Mouse (Mus musculus): ENCODE measurements at regions not wholly inside any gene's neighbourhood (a gene's known extent, or its start where the extent isn't known, plus 50 kb on each side); places are given as distances from the start of the nearest gene placed in this dataset.

GRCm38 (mm10) chr7:68988061-68988460 is 239.0 kb upstream of the Arrdc4 start:
- no peak for ATAC-seq
- no peak for TF ChIP-seq CTCF (IDR thresholded peaks at IDR 0.05; ENCODE audit: low read depth)
- Histone ChIP-seq H3K36me3 (ENCODE audit: insufficient read depth, low read length) (no peaks in the 10 kb centered on the region), H3K27ac (no peak overlapping the region), H3K4me1 (ENCODE audit: insufficient read depth, low read length) (no peaks in the 10 kb centered on the region), H3K9ac (replicated peaks; ENCODE audit: low read length) (no peak overlapping the region), H3K27me3 (ENCODE audit: insufficient read depth, low read length) (no peaks in the 10 kb centered on the region), H3K9me3 (ENCODE audit: low read length) (no peaks in the 10 kb centered on the region), H3K4me3 (ENCODE audit: low read length) (no peak overlapping the region), H3K4me2 (ENCODE audit: low read depth, low read length) (no peak overlapping the region)
- DNase-seq (ENCODE audit: low spot score) = no peak
- 89% methylated on average over 4 of the region's 4 CpGs for WGBS

DNA sequence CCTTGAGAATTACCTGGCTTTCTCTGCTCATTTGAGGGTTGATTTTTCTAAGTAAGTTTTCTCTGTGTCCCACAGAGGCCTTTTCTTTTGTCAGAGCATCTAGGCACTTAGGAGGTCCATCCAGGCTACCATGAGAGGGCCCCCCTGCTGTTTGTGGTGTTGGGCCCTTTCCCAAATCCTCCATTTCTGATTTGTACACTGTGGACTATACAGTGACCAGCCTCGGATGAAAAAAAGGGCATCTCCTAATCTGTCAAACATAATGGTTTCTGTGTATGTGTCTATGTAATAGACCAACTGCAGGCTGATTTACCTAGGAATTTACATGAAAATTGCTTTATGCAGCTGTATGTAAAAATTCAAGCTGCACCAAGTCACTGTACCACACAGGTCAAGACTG is 234.9 kb upstream of the Arrdc4 start:
- Histone ChIP-seq H3K9me3 (ENCODE audit: low read length) (no peaks in the 10 kb centered on the region), H3K4me2 (ENCODE audit: low read depth, low read length) (no peak overlapping the region), H3K4me1 (ENCODE audit: insufficient read depth, low read length) (no peaks in the 10 kb centered on the region), H3K27me3 (ENCODE audit: insufficient read depth, low read length) (no peaks in the 10 kb centered on the region), H3K9ac (replicated peaks; ENCODE audit: low read length) (no peak overlapping the region), H3K4me3 (ENCODE audit: low read length) (no peak overlapping the region), H3K27ac (no peak overlapping the region), H3K36me3 (ENCODE audit: insufficient read depth, low read length) (no peaks in the 10 kb centered on the region)
- no peak for TF ChIP-seq CTCF (IDR thresholded peaks at IDR 0.05; ENCODE audit: low read depth)
- ATAC-seq (no peak), DNase-seq (ENCODE audit: low spot score) (no peak)
- 25% methylated on average over 1 of the region's 1 CpGs for WGBS

DNA sequence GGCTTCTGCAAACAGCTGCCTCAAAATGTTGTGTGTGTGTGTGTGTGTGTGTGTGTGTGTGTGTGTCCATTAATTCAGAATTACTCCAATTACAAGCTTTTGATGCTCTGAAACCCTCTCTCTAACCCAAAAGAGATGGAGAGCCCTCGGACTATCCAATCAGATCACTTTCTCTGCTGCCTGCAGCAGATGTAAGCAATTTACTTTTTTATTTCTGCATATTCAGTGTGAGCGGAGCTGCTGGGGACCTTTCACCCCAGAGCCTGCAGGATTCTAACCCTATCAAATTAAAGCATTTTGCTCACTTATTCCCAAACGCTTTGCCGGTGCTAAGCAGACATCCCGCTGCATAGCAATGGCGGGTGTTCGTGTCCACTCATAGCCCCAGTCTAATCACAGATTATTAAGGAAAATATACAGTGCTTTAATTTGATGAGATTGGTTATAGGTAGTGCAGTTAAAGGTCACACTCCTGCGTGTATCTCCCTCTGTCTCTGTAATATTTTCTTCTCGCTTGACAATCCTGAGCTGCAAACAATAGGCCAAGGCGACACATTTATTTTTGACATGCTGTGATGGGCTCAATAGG is 234.0 kb upstream of the Arrdc4 start:
- no peak for ATAC-seq
- no peak overlapping the region for H3K4me3 ChIP-seq (ENCODE audit: low read length)
- no peak for DNase-seq (ENCODE audit: low spot score)
- H3K4me2 ChIP-seq (ENCODE audit: low read depth, low read length) = no peak overlapping the region
- H3K27ac ChIP-seq = no peak overlapping the region
- no peak for TF ChIP-seq CTCF (IDR thresholded peaks at IDR 0.05; ENCODE audit: low read depth)
- no peaks in the 10 kb centered on the region for H3K9me3 ChIP-seq (ENCODE audit: low read length)
- 68% methylated on average over 10 of the region's 10 CpGs for WGBS
- no peak overlapping the region for H3K9ac ChIP-seq (replicated peaks; ENCODE audit: low read length)
- H3K27me3 ChIP-seq (ENCODE audit: insufficient read depth, low read length) = no peaks in the 10 kb centered on the region
- H3K4me1 ChIP-seq (ENCODE audit: insufficient read depth, low read length) = no peaks in the 10 kb centered on the region
- no peaks in the 10 kb centered on the region for H3K36me3 ChIP-seq (ENCODE audit: insufficient read depth, low read length)

DNA sequence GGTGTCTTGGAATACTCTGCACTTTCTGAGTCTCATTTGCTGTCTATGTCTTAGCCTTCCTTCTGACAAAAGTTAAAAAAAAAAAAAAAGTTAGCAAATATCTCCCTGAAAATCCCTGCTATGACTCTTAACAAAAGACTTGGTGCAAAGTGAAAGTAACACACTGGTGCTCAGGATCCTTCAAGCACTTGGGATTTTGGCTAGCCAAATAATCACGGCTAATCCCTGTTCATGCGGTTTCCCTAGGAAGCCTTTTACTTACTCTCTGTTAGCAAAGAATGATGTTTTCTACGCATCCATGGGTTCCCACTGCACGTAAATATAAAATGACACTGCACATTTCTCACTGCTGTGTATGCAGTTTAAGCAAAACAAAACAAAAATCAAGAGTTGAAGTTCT is 229.5 kb upstream of the Arrdc4 start:
- Histone ChIP-seq H3K4me2 (ENCODE audit: low read depth, low read length) (0 out of 2 replicates have a peak overlapping the region, but pooled peaks have one; percentile 10), H3K27me3 (ENCODE audit: insufficient read depth, low read length) (no peaks in the 10 kb centered on the region), H3K36me3 (ENCODE audit: insufficient read depth, low read length) (no peaks in the 10 kb centered on the region), H3K4me1 (ENCODE audit: insufficient read depth, low read length) (no peaks in the 10 kb centered on the region), H3K9me3 (ENCODE audit: low read length) (no peaks in the 10 kb centered on the region), H3K4me3 (ENCODE audit: low read length) (no peak overlapping the region), H3K9ac (replicated peaks; ENCODE audit: low read length) (no peak overlapping the region), H3K27ac (no peak overlapping the region)
- TF ChIP-seq CTCF (IDR thresholded peaks at IDR 0.05; ENCODE audit: low read depth) = no peak
- 50% methylated on average over 4 of the region's 4 CpGs for WGBS
- no peak for DNase-seq (ENCODE audit: low spot score)
- no peak for ATAC-seq

- no peaks in the 10 kb centered on the region for H3K4me1 ChIP-seq (ENCODE audit: insufficient read depth, low read length)
- no peak overlapping the region for H3K9ac ChIP-seq (replicated peaks; ENCODE audit: low read length)
- no peak overlapping the region for H3K4me2 ChIP-seq (ENCODE audit: low read depth, low read length)
- WGBS = 53% methylated on average over 7 of the region's 7 CpGs
- H3K36me3 ChIP-seq (ENCODE audit: insufficient read depth, low read length) = no peaks in the 10 kb centered on the region
- peak; percentile 81 for TF ChIP-seq CTCF (IDR thresholded peaks at IDR 0.05; ENCODE audit: low read depth)
- DNase-seq (ENCODE audit: low spot score) (peak; percentile 91), ATAC-seq (peak; percentile 78)
- H3K27me3 ChIP-seq (ENCODE audit: insufficient read depth, low read length) = no peaks in the 10 kb centered on the region
- H3K27ac ChIP-seq = no peak overlapping the region
- H3K9me3 ChIP-seq (ENCODE audit: low read length) = no peaks in the 10 kb centered on the region
- no peak overlapping the region for H3K4me3 ChIP-seq (ENCODE audit: low read length)
Observed at GRCm38 (mm10) chr7:68976813-68977752, 228.0 kb upstream of the Arrdc4 start.

DNA sequence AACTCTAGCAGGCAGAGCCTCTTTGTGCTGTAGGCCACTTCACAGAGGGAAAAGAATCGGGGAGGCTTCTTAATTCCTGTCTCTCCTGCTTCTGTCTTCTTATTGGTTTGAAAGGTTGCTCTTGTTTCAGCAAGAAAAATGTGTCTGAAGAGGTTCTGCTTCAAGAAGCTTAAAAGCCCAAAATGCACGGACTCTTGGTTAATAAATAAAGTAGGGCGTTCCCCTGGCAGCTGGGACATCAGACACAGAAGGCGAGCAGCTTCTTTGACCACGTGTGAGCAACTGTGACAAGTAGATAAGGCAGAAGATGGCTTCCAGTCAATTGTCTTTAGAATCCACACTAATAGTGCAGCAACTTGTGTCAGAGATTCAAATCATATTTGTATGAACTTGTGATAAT is 226.9 kb upstream of the Arrdc4 start:
- 46% methylated on average over 5 of the region's 5 CpGs for whole genome bisulfite sequencing
- no peak overlapping the region for H3K4me3 ChIP-seq (ENCODE audit: low read length)
- H3K4me2 ChIP-seq (ENCODE audit: low read depth, low read length) = no peak overlapping the region
- TF ChIP-seq CTCF (IDR thresholded peaks at IDR 0.05; ENCODE audit: low read depth) = no peak
- no peaks in the 10 kb centered on the region for H3K4me1 ChIP-seq (ENCODE audit: insufficient read depth, low read length)
- DNase-seq (ENCODE audit: low spot score) (no peak), ATAC-seq (no peak)
- H3K36me3 ChIP-seq (ENCODE audit: insufficient read depth, low read length) = no peaks in the 10 kb centered on the region
- no peak overlapping the region for H3K27ac ChIP-seq
- H3K9ac ChIP-seq (replicated peaks; ENCODE audit: low read length) = no peak overlapping the region
- H3K9me3 ChIP-seq (ENCODE audit: low read length) = no peaks in the 10 kb centered on the region
- no peaks in the 10 kb centered on the region for H3K27me3 ChIP-seq (ENCODE audit: insufficient read depth, low read length)

DNA sequence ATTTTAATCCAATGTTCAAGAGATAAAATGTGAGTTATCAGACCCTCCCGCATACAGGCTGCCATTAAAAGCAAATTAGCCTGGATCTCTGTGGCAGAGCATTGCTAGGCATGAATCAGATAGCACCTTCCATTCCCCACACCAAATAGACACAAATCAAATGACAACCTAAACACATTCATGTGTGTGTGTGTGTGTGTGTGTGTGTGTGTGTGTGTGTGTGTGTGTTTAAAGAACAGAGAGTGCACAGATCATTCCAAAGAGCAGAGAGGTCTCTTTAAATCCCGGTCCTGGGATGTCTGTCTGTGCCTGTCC is 226.5 kb upstream of the Arrdc4 start:
- no peak overlapping the region for H3K9ac ChIP-seq (replicated peaks; ENCODE audit: low read length)
- H3K4me3 ChIP-seq (ENCODE audit: low read length) = no peak overlapping the region
- no peak for TF ChIP-seq CTCF (IDR thresholded peaks at IDR 0.05; ENCODE audit: low read depth)
- no peaks in the 10 kb centered on the region for H3K4me1 ChIP-seq (ENCODE audit: insufficient read depth, low read length)
- ATAC-seq (no peak), DNase-seq (ENCODE audit: low spot score) (no peak)
- WGBS = 69% methylated on average over 2 of the region's 2 CpGs
- H3K36me3 ChIP-seq (ENCODE audit: insufficient read depth, low read length) = no peaks in the 10 kb centered on the region
- no peaks in the 10 kb centered on the region for H3K9me3 ChIP-seq (ENCODE audit: low read length)
- H3K4me2 ChIP-seq (ENCODE audit: low read depth, low read length) = no peak overlapping the region
- H3K27me3 ChIP-seq (ENCODE audit: insufficient read depth, low read length) = no peaks in the 10 kb centered on the region
- no peak overlapping the region for H3K27ac ChIP-seq
